Mouse (Mus musculus): ENCODE measurements around the gene Foxo1. TPM values are rescaled to one million over a fixed set of nuclear protein-coding genes. Genes with fewer than 3 reads are reported as not detected.

Foxo1 gene
- polyA plus RNA-seq, 1 experiment, result 1.1 TPM

GRCm38 (mm10) chr3:52245996-52246830 lies 21.9 kb upstream of the Foxo1 start:
- Histone ChIP-seq H3K9me3 (no peaks in the 10 kb centered on the region), H3K4me1 (peaks cover 18% of the 10 kb centered on the region), H3K4me3 (replicated peaks) (no peak overlapping the region), H3K27me3 (replicated peaks) (peaks cover 3% of the 10 kb centered on the region), H3K36me3 (replicated peaks; ENCODE audit: low read length) (no peaks in the 10 kb centered on the region)
- TF ChIP-seq GATA1 (IDR thresholded peaks at IDR 0.05; ENCODE audit: borderline replicate concordance, low read length) (no peak), FLI1 (IDR thresholded peaks at IDR 0.05; ENCODE audit: low read length) (no peak)

- TF ChIP-seq GATA1 (IDR thresholded peaks at IDR 0.05; ENCODE audit: borderline replicate concordance, low read length), result no peak
- TF ChIP-seq FLI1 (IDR thresholded peaks at IDR 0.05; ENCODE audit: low read length), result no peak
- H3K9me3 ChIP-seq, result no peaks in the 10 kb centered on the region
Measured at GRCm38 (mm10) chr3:52251184-52251583, 17.0 kb upstream of the Foxo1 start.

GRCm38 (mm10) chr3:52253656-52254461 lies 14.3 kb upstream of the Foxo1 start:
- H3K4me3 ChIP-seq (replicated peaks), result no peak overlapping the region
- H3K36me3 ChIP-seq (replicated peaks; ENCODE audit: low read length), result no peaks in the 10 kb centered on the region
- H3K4me1 ChIP-seq, result 0 out of 2 replicates have a peak, but pooled peaks cover 3% of the 10 kb centered on the region
- no peak for TF ChIP-seq GATA1 (IDR thresholded peaks at IDR 0.05; ENCODE audit: borderline replicate concordance, low read length)
- TF ChIP-seq FLI1 (IDR thresholded peaks at IDR 0.05; ENCODE audit: low read length), result no peak
- no peaks in the 10 kb centered on the region for H3K9me3 ChIP-seq
- H3K27me3 ChIP-seq (replicated peaks), result peaks cover 10% of the 10 kb centered on the region

More at GRCm38 (mm10) chr3:52251184-52251583, 17.0 kb upstream of the Foxo1 start:
- Histone ChIP-seq H3K27me3 (replicated peaks) (no peaks in the 10 kb centered on the region), H3K4me1 (peaks cover 6% of the 10 kb centered on the region), H3K36me3 (replicated peaks; ENCODE audit: low read length) (no peaks in the 10 kb centered on the region), H3K4me3 (replicated peaks) (no peak overlapping the region)

- Histone ChIP-seq H3K4me1 (0 out of 2 replicates have a peak, but pooled peaks cover 3% of the 10 kb centered on the region), H3K9me3 (no peaks in the 10 kb centered on the region), H3K4me3 (replicated peaks) (no peak overlapping the region), H3K36me3 (replicated peaks; ENCODE audit: low read length) (no peaks in the 10 kb centered on the region), H3K27me3 (replicated peaks) (peaks cover 16% of the 10 kb centered on the region)
- no peak for TF ChIP-seq GATA1 (IDR thresholded peaks at IDR 0.05; ENCODE audit: borderline replicate concordance, low read length)
- no peak for TF ChIP-seq FLI1 (IDR thresholded peaks at IDR 0.05; ENCODE audit: low read length)
Measured at GRCm38 (mm10) chr3:52254496-52254895, 13.6 kb upstream of the Foxo1 start.

GRCm38 (mm10) chr3:52257782-52258441 lies 10.2 kb upstream of the Foxo1 start:
- Histone ChIP-seq H3K4me3 (replicated peaks) (no peak overlapping the region), H3K36me3 (replicated peaks; ENCODE audit: low read length) (no peaks in the 10 kb centered on the region), H3K9me3 (no peaks in the 10 kb centered on the region), H3K27me3 (replicated peaks) (peaks cover 32% of the 10 kb centered on the region), H3K4me1 (0 out of 2 replicates have a peak, but pooled peaks cover 6% of the 10 kb centered on the region)
- TF ChIP-seq FLI1 (IDR thresholded peaks at IDR 0.05; ENCODE audit: low read length) (no peak), GATA1 (IDR thresholded peaks at IDR 0.05; ENCODE audit: borderline replicate concordance, low read length) (no peak)

GRCm38 (mm10) chr3:52258532-52258931 lies 9.6 kb upstream of the Foxo1 start:
- H3K36me3 ChIP-seq (replicated peaks; ENCODE audit: low read length), result no peaks in the 10 kb centered on the region
- no peaks in the 10 kb centered on the region for H3K9me3 ChIP-seq
- H3K27me3 ChIP-seq (replicated peaks), result peaks cover 32% of the 10 kb centered on the region
- no peak overlapping the region for H3K4me3 ChIP-seq (replicated peaks)
- TF ChIP-seq GATA1 (IDR thresholded peaks at IDR 0.05; ENCODE audit: borderline replicate concordance, low read length), result no peak
- no peak for TF ChIP-seq FLI1 (IDR thresholded peaks at IDR 0.05; ENCODE audit: low read length)
- 0 out of 2 replicates have a peak, but pooled peaks cover 6% of the 10 kb centered on the region for H3K4me1 ChIP-seq

GRCm38 (mm10) chr3:52262431-52263161 lies 5.5 kb upstream of the Foxo1 start:
- H3K4me3 ChIP-seq (replicated peaks), result no peak overlapping the region
- H3K4me1 ChIP-seq, result peaks cover 28% of the 10 kb centered on the region
- peaks cover 39% of the 10 kb centered on the region for H3K27me3 ChIP-seq (replicated peaks)
- no peaks in the 10 kb centered on the region for H3K9me3 ChIP-seq
- TF ChIP-seq GATA1 (IDR thresholded peaks at IDR 0.05; ENCODE audit: borderline replicate concordance, low read length), result no peak
- TF ChIP-seq FLI1 (IDR thresholded peaks at IDR 0.05; ENCODE audit: low read length), result no peak
- H3K36me3 ChIP-seq (replicated peaks; ENCODE audit: low read length), result no peaks in the 10 kb centered on the region

- Histone ChIP-seq H3K9me3 (no peaks in the 10 kb centered on the region), H3K4me1 (peaks cover 32% of the 10 kb centered on the region), H3K36me3 (replicated peaks; ENCODE audit: low read length) (no peaks in the 10 kb centered on the region), H3K27me3 (replicated peaks) (peaks cover 32% of the 10 kb centered on the region), H3K4me3 (replicated peaks) (no peak overlapping the region)
- TF ChIP-seq FLI1 (IDR thresholded peaks at IDR 0.05; ENCODE audit: low read length) (no peak), GATA1 (IDR thresholded peaks at IDR 0.05; ENCODE audit: borderline replicate concordance, low read length) (no peak)
Measured at GRCm38 (mm10) chr3:52264354-52264753, 3.8 kb upstream of the Foxo1 start.

Data from megakaryocyte, embryonic 14.5 days (primary cell).